Mouse (Mus musculus) left cerebral cortex, postnatal 25 days (tissue): Measurements from ENCODE around the gene Cenpc1. TPM values are rescaled to one million over a fixed set of nuclear protein-coding genes. Genes with fewer than 3 reads are reported as not detected.

Experiments
- DNase-seq, 2 experiments: peaks; one replicate each; pipeline ENCODE4 v3.0.0; 2022; ENCODE audit warnings: low spot score in 2 of 2, mixed read lengths in 1 of 2
- intact Hi-C: fragments of 180-260 bp; cut with DNase I; formaldehyde crosslinking; loops from one replicate; pipeline ENCODE4 v1.15.1; 2025
- total RNA-seq, 2 experiments: library from RNA; stranded (reverse); gene quantifications; 2 replicates each; pipeline ENCODE4 v1.2.3; 2021

The Cenpc1 gene
- 10 to 100 TPM; 20.3 to 21.8 TPM for total RNA-seq

- DNase-seq: peak; percentile 91 to 97
- intact Hi-C loops: loop anchor here (1.0 to 5.0 kb wide), 2 partner anchors 42 to 107 kb away; partner anchors contain the start of gene Uba6
Measured at GRCm38 (mm10) chr5:86065101-86065875, at the start of gene Cenpc1. Gene Cenpc1, minus strand, starts transcription at chr5:86065583.

- intact Hi-C loops: no loop called here
- no peak for DNase-seq
Measured at GRCm38 (mm10) chr5:86113997-86114396, 48.6 kb upstream of the Cenpc1 start.

- intact Hi-C loops: no loop called here
Measured at GRCm38 (mm10) chr5:86113037-86113436, 47.7 kb upstream of the Cenpc1 start.

DNA sequence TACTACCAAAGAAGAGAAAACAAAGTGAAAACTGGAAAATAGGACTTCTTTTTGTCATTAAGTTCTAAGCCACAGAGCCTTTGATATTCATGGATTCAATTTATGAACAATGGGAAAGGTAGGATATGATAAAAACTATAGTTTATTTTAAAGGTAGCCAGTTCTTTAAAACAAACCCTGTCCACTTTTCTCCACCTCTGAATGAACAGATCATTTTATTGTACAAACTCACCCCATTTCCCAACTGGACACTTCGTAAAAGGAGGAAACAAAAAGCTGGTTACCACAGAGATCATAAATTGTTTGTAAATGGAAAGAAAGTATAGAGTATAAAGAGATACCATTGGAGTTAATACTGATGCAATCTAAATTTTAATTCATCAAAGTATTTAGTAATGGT lies 45.7 kb upstream of the Cenpc1 start:
- intact Hi-C loops: no loop called here
- DNase-seq: no peak

More at GRCm38 (mm10) chr5:86113037-86113436, 47.7 kb upstream of the Cenpc1 start:
- no peak for DNase-seq

GRCm38 (mm10) chr5:86106610-86107009 lies 41.2 kb upstream of the Cenpc1 start:
- DNase-seq: peak in 1 of 2 experiments; percentile 30
- intact Hi-C loops: loop anchor here (5.0 kb wide), 1 partner anchor 39 kb away; the partner anchor contains the start of gene Cenpc1

GRCm38 (mm10) chr5:86102176-86102575 lies 36.8 kb upstream of the Cenpc1 start:
- intact Hi-C loops: no loop called here
- DNase-seq: no peak

DNA sequence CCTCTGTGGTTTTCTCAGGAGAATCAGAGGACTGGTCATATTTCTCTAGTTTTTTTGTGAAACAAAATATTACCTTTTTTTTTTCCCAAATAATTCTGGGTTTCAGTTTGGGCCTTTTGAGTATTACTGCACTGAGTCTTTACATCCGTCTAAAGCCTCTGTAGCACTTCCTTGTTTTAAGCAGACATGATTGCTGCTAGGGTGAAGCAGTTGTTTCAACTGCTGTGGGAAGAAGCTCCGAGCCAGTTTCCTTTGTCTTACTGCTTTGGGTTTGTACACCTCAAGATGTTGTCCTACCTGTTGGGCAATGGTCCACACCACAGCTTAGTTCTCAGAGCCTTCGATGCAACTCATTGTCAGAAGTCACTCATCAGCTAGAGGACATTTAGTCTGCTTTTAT lies 35.2 kb upstream of the Cenpc1 start:
- intact Hi-C loops: no loop called here

DNA sequence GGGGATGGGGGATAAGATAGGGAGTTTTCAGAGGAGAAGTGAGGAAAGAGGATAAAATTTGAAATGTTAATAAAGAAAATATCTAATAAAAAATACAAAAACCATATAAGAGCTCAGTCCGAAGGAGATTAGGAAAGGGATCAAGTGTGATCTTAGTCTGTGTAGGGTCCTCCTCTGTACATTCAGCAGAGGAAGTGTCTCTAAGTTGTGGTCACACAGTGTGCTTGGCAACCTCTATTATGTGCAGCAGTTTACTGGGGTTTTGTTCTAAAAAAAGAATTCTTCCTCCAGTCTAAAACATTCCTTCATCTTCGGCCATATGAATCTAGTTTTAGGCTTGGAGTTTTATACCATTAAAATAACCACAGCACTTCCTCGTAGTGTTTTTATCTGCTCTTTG lies 33.6 kb upstream of the Cenpc1 start:
- intact Hi-C loops: no loop called here
- no peak for DNase-seq

More for the DNA sequence above, 35.2 kb upstream of the Cenpc1 start:
- no peak for DNase-seq

DNA sequence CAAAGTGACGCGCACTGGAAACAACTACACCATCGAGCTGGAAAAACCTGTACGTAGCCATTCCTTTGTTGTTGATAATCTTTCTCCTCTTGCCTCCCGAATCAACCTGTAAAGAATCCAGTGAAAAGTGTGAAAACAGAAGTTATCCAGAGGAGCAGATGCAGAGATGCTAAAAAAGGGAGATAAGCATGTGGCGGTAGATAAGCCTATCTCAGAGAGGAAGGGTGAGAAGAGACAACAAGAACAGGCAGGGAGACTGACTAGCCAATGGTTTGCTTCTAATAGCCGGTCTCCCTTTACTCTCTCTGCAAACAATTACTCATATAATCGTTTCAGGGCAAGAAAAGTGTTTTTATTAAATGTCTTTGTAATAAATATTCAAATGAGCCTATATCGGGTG lies 29.4 kb upstream of the Cenpc1 start:
- DNase-seq: no peak
- intact Hi-C loops: no loop called here

GRCm38 (mm10) chr5:86086751-86087150 lies 21.4 kb upstream of the Cenpc1 start:
- no peak for DNase-seq

DNA sequence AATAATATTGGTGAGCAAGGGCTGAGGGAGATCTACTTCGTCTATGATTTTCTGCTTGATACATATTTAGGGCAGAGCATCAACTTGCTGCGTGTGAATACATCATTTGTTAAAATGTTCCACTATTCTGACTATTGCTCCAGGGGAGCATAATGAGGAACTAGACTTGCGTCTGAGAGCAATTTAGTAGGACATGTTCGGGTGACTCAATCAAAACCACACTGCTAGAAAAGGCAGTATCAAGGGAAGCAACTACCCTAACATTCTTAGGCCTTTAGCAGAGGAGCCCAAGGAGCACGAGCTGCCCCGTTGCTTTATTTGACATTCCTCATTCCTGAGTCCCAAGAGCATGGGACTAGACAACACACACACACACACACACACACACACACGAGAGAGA lies 19.6 kb upstream of the Cenpc1 start:
- DNase-seq: no peak
- intact Hi-C loops: no loop called here

More at GRCm38 (mm10) chr5:86086751-86087150, 21.4 kb upstream of the Cenpc1 start:
- intact Hi-C loops: no loop called here

DNA sequence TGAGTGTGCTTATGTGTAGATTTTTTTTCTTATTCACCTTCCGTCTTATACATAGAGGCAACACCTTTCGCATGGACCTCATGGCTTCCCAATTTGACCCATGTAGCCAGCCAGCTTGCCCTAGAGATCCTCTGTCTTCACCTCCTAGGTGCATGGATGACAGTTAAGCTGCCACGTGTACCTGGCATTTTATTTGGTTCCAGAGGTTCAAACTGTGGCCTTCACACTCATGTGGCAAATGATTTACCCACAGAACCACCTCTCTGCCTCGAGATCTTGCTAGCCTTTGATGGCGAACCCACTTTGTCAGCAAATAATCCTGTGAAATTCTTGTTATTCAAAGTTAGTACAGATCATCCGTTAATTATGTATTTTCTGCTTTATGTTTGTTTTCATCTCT lies 18.6 kb upstream of the Cenpc1 start:
- DNase-seq: no peak
- intact Hi-C loops: no loop called here

DNA sequence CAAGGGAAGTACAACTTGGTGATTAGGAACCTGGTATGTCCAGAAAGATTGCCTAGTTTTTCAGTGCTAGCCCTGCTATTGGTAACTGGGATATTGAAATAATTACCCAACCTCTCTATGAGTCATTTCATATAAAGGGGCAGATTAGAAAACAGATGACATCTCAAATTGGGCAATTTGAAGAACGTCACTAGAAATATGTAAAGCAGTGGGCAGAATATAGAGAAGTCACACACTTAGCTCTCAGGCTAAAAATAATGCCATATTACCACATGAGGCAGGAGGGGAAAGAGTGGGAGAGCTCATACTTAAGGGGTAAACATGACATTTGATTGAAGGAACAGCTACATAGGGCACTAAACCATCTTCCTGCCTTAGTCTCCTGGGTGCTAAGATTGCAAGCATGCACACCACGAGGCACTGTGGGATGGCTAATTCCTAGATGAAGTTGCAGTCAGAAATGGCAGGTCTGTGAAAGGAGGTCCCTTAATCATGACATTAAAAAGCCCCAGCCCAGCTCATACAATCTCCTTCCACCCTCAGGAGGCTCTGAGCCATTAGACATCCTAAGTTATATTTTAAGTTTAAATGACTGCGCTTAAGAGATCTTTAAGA lies 13.4 kb upstream of the Cenpc1 start:
- DNase-seq: no peak
- intact Hi-C loops: no loop called here

DNA sequence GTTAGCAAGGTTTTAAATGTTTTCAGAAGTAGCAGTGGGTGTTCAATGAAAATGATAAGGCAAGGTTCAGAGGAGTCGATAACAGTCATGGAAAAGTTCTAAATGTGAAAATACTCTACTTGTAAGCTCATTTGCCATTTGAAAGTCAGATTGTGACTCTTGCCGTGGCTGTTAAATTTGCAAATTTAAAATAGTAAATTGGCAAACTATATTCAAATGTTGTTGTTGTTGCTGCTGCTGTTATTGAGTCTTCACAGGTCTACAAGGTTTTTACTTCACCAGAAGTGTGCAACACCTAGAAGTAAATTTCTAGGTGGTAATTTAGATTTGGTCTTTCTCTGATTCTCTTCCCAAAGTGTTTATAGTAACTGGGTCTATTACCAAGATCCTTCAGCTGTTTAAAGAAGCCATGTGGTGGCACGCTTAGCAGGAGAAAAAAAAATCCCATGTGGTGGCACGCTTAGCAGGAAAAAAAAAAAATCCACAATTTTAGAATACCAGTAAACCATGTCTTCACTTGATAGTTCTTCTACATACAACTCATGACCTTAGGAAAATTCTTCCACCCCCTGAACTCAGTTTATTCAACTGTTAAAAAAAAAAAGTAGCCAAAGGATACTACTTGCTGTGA lies 7.5 kb upstream of the Cenpc1 start:
- DNase-seq: no peak
- intact Hi-C loops: no loop called here

DNA sequence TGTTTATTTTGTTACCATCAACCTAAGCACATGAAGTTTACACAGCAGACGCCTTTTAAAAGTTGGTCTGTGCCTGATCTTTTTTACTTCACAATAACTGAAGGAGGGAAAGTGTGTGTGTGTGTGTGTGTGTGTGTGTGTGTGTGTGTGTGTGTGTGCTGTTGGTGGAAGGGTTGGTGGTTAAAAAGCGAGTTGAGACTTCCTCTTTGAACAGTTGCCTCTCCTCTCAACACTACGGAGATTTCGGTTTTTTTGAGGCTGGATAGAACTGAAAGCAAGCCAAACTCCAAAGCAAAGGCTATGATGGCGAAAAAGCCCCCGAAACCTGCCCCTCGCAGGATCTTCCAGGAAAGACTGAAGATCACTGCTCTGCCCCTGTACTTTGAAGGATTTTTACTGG lies 6.2 kb upstream of the Cenpc1 start, which contains the start of gene Stap1:
Stap1 (plus strand) TSS at position 209 of the 400 bp plus-strand sequence.
- intact Hi-C loops: no loop called here
- no peak for DNase-seq

DNA sequence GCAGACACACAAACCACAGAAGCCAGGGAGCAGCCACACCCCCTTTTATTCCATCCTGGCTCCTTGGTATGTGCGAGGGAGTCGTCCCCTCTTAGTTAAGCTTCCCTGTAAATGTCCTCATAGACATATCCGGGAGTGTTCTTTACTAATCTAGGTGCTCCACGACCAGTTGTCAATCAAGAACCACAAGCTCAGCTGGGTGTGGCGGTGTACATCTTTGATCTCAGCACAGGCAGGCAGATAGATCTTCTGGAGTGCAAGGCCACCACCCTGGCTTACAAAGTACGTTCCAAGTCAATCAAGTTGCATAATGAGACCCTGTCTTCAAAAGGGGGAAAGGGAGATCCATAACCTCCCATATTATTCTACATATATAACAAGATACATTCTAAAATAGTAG lies 3.7 kb upstream of the Cenpc1 start:
- no peak for DNase-seq
- intact Hi-C loops: loop anchor here (5.0 kb wide), 1 partner anchor 38 kb away; no protein-coding TSS in a partner anchor

DNA sequence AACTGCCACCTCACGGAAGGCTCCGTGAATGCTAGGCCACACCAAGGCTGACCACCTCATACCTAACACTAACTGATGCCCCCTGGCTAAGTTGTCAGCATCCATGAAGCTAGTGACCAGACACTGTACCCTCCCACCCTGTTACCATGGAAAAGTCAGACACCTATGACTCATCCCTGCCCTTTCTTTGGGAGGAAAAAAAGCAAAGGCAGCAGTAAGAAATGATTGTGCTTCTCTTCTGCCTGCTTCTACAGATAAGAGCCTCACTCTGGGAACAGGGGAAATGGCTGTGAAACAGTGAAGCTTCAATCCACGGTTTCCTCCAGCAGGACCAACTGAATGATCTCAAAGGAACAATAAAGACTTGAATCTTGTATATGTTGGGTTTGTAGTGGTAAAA lies 3.1 kb upstream of the Cenpc1 start:
- intact Hi-C loops: loop anchor here (5.0 kb wide), 1 partner anchor 39 kb away; no protein-coding TSS in a partner anchor
- DNase-seq: no peak

DNA sequence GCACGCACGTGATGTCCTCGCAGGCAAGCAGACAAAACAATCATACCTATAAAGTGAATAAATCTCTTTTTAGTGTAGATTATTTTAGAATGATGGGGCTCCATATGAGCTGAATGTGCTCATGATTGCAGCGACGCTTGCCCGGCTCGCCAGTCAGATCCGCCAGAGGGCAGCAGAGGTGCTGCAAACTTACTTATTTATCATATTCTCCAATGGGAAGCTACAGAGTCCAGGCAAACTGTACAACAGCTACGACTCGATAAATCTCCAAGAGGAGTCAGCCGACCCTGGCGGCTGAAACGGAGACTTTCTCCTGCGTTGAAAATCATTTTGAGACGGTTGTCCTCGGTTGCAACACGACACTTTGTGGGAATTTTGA lies 1.2 kb upstream of the Cenpc1 start:
- DNase-seq: peak; percentile 88 to 93
- intact Hi-C loops: loop anchor here (5.0 kb wide), 1 partner anchor 41 kb away; no protein-coding TSS in a partner anchor

DNA sequence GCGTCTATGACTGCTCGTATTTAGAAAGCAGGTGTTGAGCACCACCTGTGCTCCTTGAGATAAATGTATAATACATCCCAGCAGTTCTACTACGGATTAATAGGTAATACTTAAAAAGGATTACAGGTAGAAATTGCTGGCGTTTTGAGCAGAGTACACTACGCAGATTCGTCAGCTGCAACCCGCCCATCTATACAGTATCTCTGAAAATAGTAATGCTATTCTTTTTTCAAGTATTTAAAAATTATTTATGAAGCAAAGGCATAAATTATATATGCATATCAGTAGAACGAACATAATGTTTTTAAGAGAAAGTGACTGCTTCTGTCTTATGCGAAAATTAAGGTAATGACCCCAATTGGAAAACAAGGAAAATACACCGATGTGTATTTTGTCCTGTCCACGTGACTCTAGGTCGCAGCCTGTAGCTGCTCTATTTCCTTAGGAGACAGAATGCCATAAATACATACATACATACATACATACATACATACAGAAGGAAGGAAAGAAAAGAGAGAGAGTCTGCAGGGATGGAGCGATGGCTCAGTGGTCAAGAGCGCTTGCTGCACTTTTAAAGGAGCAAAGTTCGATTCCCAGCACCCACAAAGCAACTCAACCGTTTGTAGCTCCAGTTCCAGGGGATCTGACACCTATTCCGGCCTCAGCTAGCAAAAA lies 630 bp upstream of the Cenpc1 start:
- intact Hi-C loops: loop anchor here (1.0 to 5.0 kb wide), 2 partner anchors 41 to 106 kb away; partner anchors contain the start of gene Uba6
- DNase-seq: no peak

- no peak for DNase-seq
- intact Hi-C loops: no loop called here
Measured at GRCm38 (mm10) chr5:86063501-86063900, 1.9 kb downstream of the Cenpc1 start.
